Mouse (Mus musculus) bone marrow, adult 2 months (tissue): Measurements from ENCODE around the gene Smad5. TPM values are rescaled to one million over a fixed set of nuclear protein-coding genes. Genes with fewer than 3 reads are reported as not detected.

Experiments used
- H3K27ac ChIP-seq: fragments of 200-500 bp; 2 replicates; pipeline ENCODE4 v1.5.1; 2012; ENCODE audit warnings: low read depth, mild to moderate bottlenecking, control low read depth, inconsistent platforms, low read length; ENCODE audit not compliant: control insufficient read depth, poor library complexity, insufficient read depth
- H3K4me1 ChIP-seq: fragments of 200-500 bp; 2 replicates; pipeline ENCODE4 v1.6.1; 2011; ENCODE audit warnings: low read length; ENCODE audit not compliant: control insufficient read depth, insufficient read depth
- H3K4me3 ChIP-seq: fragments of 200-500 bp; replicated peaks from 2 replicates; pipeline ENCODE3; 2011; ENCODE audit warnings: mild to moderate bottlenecking, low read depth, low read length, control low read depth; ENCODE audit not compliant: control insufficient read depth
- CTCF ChIP-seq: fragments of 200-500 bp; IDR thresholded peaks from 2 replicates; pipeline ENCODE4 v1.5.1; 2011; ENCODE audit warnings: low read length, control low read depth; ENCODE audit not compliant: control insufficient read depth, insufficient read depth
- POLR2A ChIP-seq: fragments of 200-500 bp; IDR thresholded peaks from 2 replicates; pipeline ENCODE4 v1.6.1; 2011; ENCODE audit warnings: low read depth, mild to moderate bottlenecking, control low read depth, low read length, borderline replicate concordance; ENCODE audit not compliant: control insufficient read depth
- WGBS: fragments of 180-500 bp; shearing (Covaris S2); methylation state at CpG from one replicate; pipeline ENCODE4 v1.1.7; 2018; 5-methylcytosine and 5-hydroxymethylcytosine counted together
- polyA plus RNA-seq: library from polyadenylated mRNA; stranded (reverse); fragments of >200 nt; gene quantifications from 2 replicates; pipeline ENCODE4 v1.2.4, GENCODE M21; 2011; ENCODE audit warnings: low replicate concordance; ENCODE audit not compliant: missing spikeins, insufficient read depth, insufficient read length

Smad5 gene
- polyA plus RNA-seq, 1 experiment, result 8.2 TPM

- H3K4me3 ChIP-seq, result no peak overlapping the region
- TF ChIP-seq CTCF, result no peak
- no peak for TF ChIP-seq POLR2A
- WGBS, result 93% methylated on average over 4 of the region's 4 CpGs
- no peak overlapping the region for H3K27ac ChIP-seq
- H3K4me1 ChIP-seq, result peaks cover 4% of the 10 kb centered on the region
Measured at GRCm38 (mm10) chr13:56707111-56707510, 4.3 kb downstream of the Smad5 start.

- no peak overlapping the region for H3K27ac ChIP-seq
- no peak for TF ChIP-seq CTCF
- no peak for TF ChIP-seq POLR2A
- H3K4me3 ChIP-seq, result no peak overlapping the region
- 76% methylated on average over 4 of the region's 4 CpGs for WGBS
- H3K4me1 ChIP-seq, result peaks cover 1% of the 10 kb centered on the region
Measured at GRCm38 (mm10) chr13:56707606-56708005, 4.8 kb downstream of the Smad5 start.

- Histone ChIP-seq H3K27ac (no peak overlapping the region), H3K4me3 (no peak overlapping the region), H3K4me1 (no peaks in the 10 kb centered on the region; the same call in 1 of the 2 replicates)
- TF ChIP-seq POLR2A (no peak), CTCF (no peak)
- WGBS, result 70% methylated on average over 2 of the region's 2 CpGs
Measured at GRCm38 (mm10) chr13:56710620-56711019, 7.8 kb downstream of the Smad5 start.

- H3K27ac ChIP-seq, result no peak overlapping the region
- no peaks in the 10 kb centered on the region; the same call in 1 of the 2 replicates for H3K4me1 ChIP-seq
- 83% methylated on average over 2 of the region's 2 CpGs for WGBS
- H3K4me3 ChIP-seq, result no peak overlapping the region
- TF ChIP-seq CTCF (no peak), POLR2A (no peak)
Measured at GRCm38 (mm10) chr13:56712221-56712620, 9.4 kb downstream of the Smad5 start.

- H3K4me3 ChIP-seq, result no peak overlapping the region
- H3K27ac ChIP-seq, result no peak overlapping the region
- H3K4me1 ChIP-seq, result no peaks in the 10 kb centered on the region
- WGBS, result 86% methylated on average over 4 of the region's 4 CpGs
- TF ChIP-seq CTCF, result no peak
- no peak for TF ChIP-seq POLR2A
Measured at GRCm38 (mm10) chr13:56726551-56726950, 23.7 kb downstream of the Smad5 start.

GRCm38 (mm10) chr13:56729046-56729445 lies 26.2 kb downstream of the Smad5 start:
- Histone ChIP-seq H3K4me3 (no peak overlapping the region), H3K4me1 (no peaks in the 10 kb centered on the region), H3K27ac (no peak overlapping the region)
- TF ChIP-seq POLR2A, result no peak
- TF ChIP-seq CTCF, result no peak
- WGBS, result 95% methylated on average over 7 of the region's 7 CpGs

GRCm38 (mm10) chr13:56734617-56735016 lies 31.8 kb downstream of the Smad5 start:
- no peak overlapping the region for H3K4me3 ChIP-seq
- no peak for TF ChIP-seq CTCF
- no peak for TF ChIP-seq POLR2A
- H3K4me1 ChIP-seq, result no peaks in the 10 kb centered on the region; the same call in 1 of the 2 replicates
- no peak overlapping the region for H3K27ac ChIP-seq
- WGBS, result 67% methylated on average over 4 of the region's 4 CpGs

GRCm38 (mm10) chr13:56735212-56735875 lies 32.5 kb downstream of the Smad5 start:
- no peak overlapping the region for H3K27ac ChIP-seq
- no peaks in the 10 kb centered on the region; the same call in 1 of the 2 replicates for H3K4me1 ChIP-seq
- TF ChIP-seq POLR2A (no peak), CTCF (no peak)
- 40% methylated on average over 6 of the region's 6 CpGs for WGBS
- no peak overlapping the region for H3K4me3 ChIP-seq

- Histone ChIP-seq H3K4me1 (no peaks in the 10 kb centered on the region; the same call in 1 of the 2 replicates), H3K27ac (no peak overlapping the region), H3K4me3 (no peak overlapping the region)
- WGBS, result 90% methylated on average over 5 of the region's 5 CpGs
- TF ChIP-seq POLR2A (no peak), CTCF (no peak)
Measured at GRCm38 (mm10) chr13:56739556-56739955, 36.7 kb downstream of the Smad5 start.
